Mouse (Mus musculus) retina, adult 2 months (tissue): ENCODE measurements at regions not wholly inside any gene's neighbourhood (a gene's known extent, or its start where the extent isn't known, plus 50 kb on each side); places are given as distances from the start of the nearest gene placed in this dataset.
"Not testable (repeated sequence)": the region's sequence is repeated elsewhere in the genome, so short reads cannot be mapped to it uniquely, and the experiment has no call there.

Experiments
- DNase-seq: peaks from one replicate; pipeline ENCODE4 v3.0.0-alpha.2; 2012; ENCODE audit warnings: low read depth, low spot score

DNA sequence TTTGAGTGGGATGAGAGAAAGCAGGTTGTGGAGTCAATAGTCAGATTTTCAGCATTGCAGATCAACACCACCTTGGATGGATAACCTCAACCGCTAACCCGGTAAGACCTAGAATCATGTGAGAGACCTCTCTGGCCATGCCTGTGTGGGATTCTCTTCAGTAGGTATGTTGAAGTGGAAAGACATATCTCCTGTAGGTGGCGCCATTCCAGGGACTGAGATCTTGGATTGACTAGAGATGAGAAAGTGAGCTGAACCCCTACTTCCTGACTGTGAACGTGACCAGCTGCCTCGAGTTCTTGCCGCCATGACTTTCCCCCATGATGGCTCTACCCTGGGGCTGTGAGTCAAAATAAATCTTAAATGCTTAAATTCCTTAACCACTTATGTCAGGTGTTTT, 102.7 kb downstream of the Eva1a start:
- DNase-seq: no peak

- DNase-seq: no peak
Observed at GRCm38 (mm10) chr6:82150051-82150450, 109.2 kb downstream of the Eva1a start.

DNA sequence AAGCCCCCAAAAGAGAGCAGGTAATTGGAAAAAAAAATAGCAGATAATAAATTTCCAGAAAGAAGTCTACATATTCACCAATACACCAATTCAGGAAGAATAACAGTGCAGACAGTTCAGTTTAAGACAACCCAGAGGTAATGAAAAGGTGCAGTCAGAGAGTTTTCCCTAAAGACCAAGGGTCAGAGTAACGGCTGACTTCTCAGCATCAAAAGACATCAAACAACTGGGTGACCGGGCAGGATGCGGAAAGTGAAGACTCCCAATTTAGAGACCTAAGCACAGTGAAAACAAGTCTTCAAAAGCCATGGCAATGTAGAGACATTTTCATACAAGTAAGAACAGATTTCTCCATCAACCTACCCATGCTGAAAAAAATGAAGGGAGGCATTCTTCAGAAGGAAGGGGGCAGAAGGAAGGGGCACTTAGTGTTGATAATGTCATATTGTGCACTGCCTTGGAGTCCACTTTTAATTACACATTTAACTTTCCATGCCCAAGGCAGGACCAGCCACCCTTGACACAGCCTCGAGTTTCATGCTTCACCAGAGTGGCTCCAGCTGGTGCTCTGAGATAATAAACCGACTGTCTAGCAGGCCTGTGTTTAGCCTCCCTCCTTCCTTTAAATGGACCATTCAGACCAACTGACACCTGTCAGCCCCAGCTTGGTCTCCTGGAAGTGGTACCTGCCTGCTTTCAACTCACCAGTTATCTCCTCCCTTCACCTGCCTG, 129.7 kb downstream of the Eva1a start:
- no peak for DNase-seq

- DNase-seq: no peak
Observed at GRCm38 (mm10) chr6:82174943-82175342, 134.1 kb downstream of the Eva1a start.

DNA sequence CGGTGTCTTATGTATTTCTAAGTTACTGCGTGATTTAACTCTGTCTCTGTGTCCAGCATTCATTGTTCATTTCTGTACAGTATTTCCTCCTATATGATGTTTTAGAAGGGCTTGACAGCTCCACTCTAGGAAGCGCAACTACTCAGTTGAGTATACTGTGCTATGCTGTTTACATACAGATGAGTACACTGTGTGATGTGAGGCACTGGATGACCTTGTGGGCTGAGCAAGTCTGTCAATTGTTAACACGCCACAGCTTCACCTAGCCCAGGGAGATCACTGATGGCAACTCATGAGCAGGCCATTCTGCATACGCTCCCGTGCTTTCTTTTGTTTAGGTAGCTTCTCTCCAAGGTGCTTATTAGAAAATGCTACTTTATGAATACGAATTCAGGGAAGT, 159.3 kb downstream of the Eva1a start:
- DNase-seq: no peak

GRCm38 (mm10) chr6:82204821-82205566, 164.2 kb downstream of the Eva1a start:
- DNase-seq: no peak

DNA sequence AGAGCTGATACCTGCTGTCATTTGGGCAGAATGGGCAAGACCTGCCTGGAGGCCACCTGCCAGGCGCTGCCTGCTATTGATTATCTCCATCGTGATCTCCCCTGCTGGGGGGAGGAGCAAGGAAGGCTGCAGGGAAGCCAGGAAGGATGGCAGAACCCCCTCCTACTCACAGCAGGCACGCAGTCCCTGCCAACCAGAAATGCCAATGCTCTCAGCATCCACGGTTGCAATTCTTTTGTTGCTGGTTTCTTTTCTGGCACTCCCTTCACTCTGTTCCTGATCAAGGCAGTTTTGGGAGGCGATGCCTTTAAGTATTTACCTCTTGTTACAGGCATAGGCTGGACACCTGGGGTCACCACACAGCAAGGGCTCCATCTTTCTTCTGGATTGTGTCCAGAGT, 164.3 kb upstream of the Tacr1 start:
- DNase-seq: no peak

GRCm38 (mm10) chr6:82240584-82241245, 161.4 kb upstream of the Tacr1 start:
- DNase-seq: no peak

DNA sequence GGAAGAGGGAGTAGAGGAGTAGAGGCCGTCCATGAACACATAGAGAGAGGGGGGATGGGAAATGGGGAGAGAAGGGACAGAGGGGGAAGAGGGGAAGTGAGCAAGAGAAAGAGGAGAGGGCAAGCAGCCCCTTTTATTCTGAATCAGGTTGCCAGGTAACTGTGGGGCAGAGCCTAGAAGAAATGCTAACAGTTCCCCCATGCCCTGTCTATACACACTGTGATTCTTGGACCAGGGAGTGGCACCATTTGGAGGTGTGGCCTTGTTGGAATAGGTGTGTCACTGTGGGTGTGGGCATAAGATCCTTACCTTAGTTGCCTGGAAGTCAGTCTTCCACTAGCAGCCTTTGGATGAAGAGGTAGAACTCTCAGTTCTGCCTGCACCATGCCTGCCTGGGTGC, 154.5 kb upstream of the Tacr1 start:
- DNase-seq: not testable (repeated sequence)

GRCm38 (mm10) chr6:82284494-82284893, 117.6 kb upstream of the Tacr1 start:
- no peak for DNase-seq

DNA sequence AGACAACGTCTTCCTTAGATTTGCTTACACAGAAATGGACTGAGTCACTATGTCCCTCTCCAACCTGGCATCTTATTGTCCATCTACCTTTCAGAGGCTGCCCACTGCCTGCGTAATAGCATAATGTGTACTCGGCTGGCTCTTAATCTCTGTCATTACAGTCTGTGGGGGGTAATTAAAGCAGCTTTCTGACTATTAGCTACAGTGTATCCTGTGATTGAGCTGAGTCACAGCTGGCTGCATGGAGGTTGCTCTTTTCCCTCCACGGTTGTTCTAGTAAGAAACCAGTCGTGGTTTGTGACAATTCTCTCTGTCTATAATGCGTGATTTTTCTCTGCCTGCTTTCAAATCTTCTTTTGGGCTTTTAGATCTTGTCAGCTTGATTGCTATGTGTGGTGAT, 116.9 kb upstream of the Tacr1 start:
- DNase-seq: peak; percentile 8

GRCm38 (mm10) chr6:82293507-82293906, 108.6 kb upstream of the Tacr1 start:
- DNase-seq: no peak

DNA sequence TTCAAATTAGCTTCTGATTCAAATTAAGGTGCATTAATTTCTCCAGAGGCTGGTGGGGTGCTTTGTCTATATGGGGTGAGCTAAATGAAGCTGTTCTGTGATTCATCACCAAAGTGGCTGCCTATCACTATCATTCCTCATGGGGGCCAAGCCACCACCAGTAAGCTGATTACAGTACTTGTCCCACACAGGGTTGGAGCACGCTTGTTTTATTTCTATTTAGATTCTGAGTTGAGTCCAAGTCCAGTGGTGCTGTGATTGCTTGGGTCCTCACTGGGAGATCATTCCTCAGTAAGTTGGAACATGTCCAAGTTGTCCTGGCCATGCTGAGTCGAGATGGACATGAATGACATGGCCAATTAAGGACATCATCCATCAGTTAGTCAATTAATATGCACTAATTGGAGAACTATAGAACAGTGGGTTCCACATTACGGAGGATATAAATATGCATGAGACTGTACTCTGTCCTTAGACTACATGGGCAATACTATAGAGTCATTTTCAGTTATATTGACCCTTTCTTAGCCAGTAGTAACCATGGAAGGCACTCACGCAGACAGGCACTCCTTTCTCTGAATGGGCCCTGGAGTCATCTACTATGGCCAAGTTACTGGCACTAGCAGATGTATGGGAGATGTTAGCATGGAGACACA, 105.3 kb upstream of the Tacr1 start:
- no peak for DNase-seq

GRCm38 (mm10) chr6:82302241-82302640, 99.9 kb upstream of the Tacr1 start:
- not testable (repeated sequence) for DNase-seq

GRCm38 (mm10) chr6:82313691-82314090, 88.4 kb upstream of the Tacr1 start:
- no peak for DNase-seq
